Mouse (Mus musculus) lung, postnatal 25 days (tissue): ENCODE data around the gene Gm4907.
"Not testable (repeated sequence)": the region's sequence is repeated elsewhere in the genome, so short reads cannot be mapped to it uniquely, and the experiment has no call there.

Source experiments
- DNase-seq: peaks from one replicate; pipeline ENCODE4 v3.0.0; 2022; ENCODE audit warnings: low spot score

Gene Gm4907

DNA sequence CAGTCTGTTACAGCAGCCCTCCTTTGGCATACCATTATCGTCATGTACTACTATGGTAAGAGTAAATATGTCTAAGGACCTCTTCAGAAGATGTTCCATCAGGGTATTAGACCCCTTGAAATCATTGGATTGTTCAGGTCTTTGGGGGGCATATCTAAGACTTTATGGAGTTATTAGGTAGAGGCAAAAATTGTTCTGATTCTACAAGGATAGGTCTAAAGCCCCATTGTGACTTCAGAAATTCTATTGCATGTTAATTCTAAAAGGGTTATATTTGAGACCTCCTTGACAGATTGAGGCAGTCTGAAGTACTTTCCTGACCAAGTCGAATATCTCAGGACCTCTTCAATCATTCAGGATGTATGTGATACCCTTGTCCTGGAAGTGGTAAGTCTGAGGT, at the start of gene Gm4907:
Gene Gm4907 (plus strand): TSS at position 301 of the 400 bp plus-strand sequence.
- not testable (repeated sequence) for DNase-seq

DNA sequence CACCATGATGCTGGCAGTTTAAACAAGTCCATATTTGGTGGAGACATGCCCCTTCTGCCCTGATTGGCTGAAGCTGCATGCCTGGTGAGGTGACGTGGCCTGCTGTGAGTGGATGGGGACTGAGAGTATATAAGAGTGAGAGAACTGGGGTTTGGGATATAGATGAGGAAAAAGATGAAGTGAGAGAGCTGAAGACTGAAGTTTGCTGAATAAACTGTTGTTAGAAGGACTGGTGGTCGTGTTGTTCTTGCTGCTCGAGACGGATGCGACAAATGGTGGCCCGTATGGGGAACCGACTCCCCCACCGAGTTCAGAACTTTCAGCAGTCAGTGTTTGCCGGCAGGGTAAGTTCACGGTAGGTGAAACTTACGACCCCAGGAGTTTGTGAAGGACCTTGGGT, 48.6 kb upstream of the Gm4907 start:
- DNase-seq: not testable (repeated sequence)

DNA sequence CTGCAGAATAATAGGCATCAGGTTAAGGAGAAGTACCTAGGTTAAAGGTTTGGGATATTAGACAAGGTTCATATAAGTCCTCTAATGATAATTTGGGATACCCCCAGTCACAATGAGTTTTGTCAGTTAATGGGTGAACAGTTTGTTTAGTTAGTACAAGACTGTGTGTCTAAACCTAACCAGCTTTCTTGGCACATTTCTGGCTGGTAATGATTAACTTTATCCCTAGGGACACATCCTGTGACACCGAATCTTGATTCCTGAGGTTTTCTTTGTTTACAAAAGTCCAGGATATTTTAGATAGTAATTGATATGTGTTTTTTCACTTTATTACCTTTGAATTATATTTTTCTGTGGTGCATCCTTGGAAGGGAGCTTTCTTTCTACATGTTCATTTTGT, 41.4 kb upstream of the Gm4907 start:
- no peak for DNase-seq

DNA sequence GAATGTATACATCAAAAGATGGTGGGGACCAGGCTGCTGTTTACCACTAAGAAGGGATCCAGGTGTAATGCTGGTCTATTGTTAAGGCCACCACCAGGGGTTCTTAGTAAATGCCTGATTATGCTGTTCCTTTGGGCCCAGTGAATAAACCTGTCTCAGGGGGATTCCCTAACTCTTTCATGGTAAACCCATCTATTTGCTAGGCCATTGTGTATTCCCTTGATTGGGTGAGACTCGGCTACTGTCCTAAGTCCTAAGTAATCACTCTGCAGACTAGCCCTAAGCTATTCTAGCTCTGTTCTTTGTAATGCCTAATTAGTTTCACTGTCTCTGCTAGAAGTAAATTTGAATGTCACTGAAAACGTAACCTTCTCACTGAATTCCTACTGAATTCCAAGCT, 71.8 kb downstream of the Gm4907 start:
- DNase-seq: no peak
